Mouse (Mus musculus): Measurements from ENCODE around the gene Dpagt1.

Gene Dpagt1

DNA sequence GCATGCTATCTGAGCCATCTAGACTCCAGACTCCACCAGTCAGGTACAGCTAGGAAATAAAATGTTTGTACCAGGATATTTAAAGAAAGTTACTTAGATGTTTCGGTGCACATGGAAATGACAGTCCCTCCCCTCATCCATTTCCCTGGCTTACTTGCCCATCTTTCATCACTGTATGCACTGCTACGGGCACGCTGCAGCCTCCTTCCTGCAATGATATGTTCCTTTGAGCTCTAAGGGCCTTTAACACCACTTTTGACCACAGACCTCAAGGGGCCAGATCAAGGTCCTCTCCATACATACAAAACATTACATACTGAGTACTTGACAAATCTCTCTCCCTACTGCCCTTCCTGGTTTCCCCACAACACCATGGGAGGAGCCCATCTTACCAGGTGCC lies 11.1 kb downstream of the Dpagt1 start:
- CTCF ChIA-PET, result no interaction called here

DNA sequence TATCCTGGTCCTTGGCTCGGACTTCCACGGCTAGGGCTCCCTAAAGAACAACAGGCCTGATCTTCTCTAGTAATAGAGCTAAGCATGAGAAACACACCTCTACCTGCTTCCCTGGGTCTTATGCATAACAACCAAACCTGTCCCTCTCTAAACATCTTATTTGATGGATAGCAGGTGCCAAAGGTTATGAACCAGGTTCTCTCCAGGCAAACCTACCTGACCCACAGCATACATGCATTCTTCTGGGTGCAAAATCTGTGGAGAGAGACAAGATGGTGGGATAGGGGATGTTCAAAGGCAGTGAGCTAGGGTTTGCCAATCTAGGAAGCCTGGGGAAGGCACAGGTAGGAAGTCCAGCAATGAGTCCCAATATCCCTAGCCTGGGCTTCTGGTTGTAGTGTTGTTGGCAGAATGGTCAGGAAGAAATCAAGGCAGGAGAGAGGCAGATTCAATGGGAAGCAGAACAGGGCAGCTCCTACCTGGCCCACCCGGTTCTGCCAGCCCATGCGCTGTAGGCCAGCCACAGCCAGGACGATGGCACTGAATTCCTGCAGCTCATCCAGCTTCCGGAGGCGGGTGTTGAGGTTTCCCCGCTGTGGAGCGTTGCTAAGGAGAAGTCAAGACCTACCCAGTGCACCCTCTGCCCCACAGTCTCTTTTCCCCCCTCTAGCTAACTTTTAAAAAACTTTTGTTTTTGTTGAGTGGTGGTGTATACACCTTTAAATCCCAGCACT lies 11.8 kb downstream of the Dpagt1 start:
- CTCF ChIA-PET, result no interaction called here

DNA sequence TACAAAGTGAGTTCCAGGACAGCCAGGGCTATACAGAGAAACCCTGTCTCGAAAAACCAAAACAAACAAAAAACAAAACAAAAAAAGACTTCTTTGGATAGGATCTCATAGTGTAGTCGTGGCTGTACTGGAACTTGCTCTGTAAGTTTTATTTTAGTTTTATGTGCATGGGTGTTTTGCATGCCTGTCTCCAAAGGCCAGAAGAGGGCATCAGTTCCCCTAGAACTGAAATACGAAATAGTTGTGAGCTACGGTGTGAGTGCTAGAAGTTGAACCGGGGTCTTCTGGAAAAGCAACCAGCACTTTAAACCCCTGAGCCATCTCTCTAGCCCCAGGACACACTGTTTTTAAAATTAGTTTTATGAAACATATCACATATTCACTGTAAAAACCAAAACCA lies 12.8 kb downstream of the Dpagt1 start:
- CTCF ChIA-PET, result interaction anchor here (0.6 kb wide), 2 partner anchors 47 to 320 kb away, joined by 4 read pairs; no protein-coding TSS in a partner anchor

DNA sequence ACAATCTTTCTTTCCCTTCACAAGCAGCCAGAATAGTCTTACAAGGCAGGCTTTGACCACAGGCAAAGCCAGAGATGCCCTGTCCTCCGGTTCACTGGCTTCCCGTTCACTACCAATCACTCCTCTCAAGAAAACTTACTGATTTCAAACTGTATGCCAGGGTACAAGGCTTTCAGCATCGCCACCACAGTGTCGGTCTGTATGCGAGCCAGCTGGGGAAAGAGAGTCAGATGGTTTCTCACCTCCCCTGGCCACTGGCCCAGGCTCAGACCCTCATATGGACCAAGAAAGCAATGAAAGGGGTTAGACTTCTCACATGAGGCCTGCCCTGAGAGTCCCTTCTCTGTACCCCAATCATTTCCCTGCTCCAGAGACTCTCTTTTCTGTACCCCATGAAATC lies 15.7 kb downstream of the Dpagt1 start:
- CTCF ChIA-PET, result no interaction called here

DNA sequence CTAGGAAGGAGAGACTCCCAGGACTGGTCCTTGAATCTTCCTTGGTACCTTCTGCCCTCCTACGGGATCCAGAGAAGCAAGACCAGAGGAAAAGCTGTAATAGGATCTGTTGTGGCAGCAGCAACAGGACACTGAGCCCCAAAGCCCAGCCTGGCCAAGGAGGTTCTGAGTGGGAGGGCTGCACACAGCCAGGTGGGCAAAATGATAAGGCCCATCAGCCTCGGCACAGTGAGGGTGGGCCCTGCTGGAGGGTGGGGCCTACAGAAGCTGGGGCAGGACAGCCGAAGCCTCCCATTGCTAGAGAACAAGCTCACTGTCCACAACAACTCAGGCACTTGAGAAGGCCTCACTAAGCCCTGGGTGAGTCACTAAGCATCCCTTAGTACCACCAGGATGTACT lies 16.4 kb downstream of the Dpagt1 start:
- CTCF ChIA-PET, result no interaction called here

DNA sequence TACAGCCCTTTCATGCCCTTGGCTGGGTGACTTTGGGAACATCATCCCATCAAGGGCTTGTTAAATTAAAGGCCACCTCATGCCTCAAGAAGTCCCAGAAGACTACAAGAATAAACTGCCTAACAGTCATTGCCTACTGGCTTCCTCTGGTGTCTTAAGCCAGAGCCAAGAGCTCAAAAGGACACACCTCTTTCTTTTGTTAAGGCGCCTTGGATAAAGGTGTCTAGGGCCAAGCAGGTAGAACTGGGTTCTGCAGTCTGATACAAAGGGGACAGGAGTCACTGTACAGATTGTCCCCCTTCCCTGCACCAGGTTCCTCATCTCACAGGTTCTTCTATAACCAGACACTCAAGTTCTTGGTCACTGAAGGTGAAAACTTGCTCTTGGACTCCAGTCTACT lies 16.8 kb downstream of the Dpagt1 start:
- CTCF ChIA-PET, result no interaction called here

DNA sequence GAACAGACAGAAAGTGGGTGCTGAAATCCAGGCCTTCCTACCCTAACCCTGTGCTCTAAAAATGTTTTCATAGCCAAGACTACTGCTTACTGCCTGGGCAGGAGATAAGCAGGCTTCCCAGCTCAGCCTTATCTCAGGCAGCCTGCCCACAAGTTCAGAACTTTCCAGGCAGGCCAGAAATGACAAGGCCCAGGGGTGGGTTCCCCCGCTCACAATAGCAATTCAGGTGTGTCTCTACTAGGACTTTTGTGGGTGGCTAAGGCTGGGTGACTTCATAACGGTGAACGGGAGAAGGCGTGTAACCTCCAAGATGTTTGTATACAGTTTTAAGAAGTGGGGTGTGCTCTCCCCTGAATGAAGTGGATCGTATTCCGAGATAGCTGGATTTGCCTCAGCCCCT lies 17.5 kb downstream of the Dpagt1 start:
- CTCF ChIA-PET, result no interaction called here

DNA sequence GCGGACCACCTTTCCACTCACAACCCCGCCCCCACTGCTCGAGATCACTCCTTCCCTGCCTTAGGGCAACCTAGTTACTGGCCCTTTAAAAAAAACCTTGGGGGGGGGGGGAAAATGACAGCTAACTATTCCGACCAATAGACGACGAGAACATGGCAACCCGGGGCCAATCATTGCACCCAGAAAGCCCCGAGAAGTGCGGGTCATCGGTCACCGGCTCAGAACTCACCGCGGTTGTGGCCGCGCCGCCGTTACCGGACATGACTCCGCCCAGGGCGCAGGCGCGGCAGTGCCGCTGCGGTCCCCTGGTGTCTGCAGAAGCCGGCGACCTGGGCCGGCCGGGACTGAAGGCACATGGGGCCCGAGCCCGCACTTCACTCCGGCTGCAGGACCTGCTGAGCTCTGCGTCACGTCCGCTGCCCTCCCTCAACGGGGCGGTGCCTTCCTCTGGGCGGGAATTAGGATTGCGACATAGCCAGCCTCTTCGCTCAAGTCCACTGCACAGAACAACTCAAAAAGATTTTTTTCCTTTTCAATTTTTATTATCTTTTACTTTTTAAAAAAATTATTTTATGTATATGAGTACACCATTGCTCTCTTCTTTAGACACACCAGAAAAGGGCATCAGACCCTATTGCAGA lies 18.1 kb downstream of the Dpagt1 start, which contains the start of gene Hmbs:
Gene Hmbs, minus strand, starts transcription at position 448 of the 641 bp plus-strand sequence.
- CTCF ChIA-PET, result interaction anchor here (0.5 to 0.6 kb wide), 2 partner anchors 169 to 324 kb away, joined by 3 read pairs; no protein-coding TSS in a partner anchor

DNA sequence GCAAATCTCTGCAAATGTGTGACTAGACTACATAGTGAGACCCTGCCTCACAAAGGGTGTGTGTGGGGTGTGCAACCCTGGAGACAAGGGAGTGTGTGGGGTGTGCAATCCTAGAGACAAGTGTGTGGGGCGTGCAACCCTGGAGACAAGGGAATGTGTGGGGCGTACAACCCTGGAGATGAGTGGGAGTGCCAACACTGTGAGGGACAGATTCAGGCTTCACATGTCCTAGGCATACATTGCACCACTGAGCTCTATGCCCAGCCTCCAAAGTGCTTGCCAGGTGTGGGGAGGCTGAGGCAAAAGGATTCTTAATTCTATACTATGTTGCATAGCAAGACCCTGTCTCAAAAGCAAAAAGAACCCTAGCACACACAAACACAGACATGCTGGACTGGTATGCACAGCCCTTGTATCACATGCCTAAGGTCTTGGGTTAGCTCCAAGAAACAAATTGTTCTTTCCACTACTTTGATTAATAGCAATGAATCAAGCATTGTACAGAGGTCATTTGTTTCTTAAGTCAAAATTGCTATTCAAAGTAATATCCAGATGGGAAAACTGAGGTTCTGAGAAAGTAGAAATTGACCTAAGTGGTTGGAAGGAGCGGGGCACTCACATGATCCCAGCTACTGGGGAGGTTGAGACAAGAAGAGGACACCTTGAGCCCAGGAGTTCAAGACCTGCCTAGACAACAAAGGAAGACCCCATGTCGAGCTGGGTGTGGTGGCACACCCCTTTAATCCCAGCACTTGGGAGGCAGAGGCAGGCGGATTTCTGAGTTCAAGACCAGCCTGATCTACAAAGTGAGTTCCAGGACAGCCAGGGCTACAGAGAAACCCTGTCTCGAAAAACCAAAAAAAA lies 20.0 kb downstream of the Dpagt1 start:
- CTCF ChIA-PET, result no interaction called here

DNA sequence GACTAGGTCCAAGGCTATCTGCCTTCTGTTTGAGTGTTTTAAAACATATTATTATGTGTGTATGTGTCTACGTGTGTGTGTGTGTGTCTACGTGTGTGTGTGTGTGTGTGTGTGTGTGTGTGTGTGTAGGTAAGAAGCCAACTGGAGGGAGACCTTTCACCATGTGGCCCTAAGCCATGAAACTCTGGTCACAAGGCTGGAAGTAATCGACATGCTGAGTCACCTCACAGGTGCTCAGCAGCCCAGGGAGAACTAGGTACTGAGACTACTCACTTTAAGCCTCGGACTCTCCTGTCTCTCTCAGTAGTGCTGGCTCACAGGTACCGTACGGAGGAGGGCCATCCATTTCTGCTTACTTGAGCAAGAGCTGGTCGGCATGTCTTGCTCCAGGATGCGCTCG lies 21.3 kb downstream of the Dpagt1 start:
- CTCF ChIA-PET, result interaction anchor here (1.1 kb wide), 1 partner anchor 20 kb away, joined by 3 read pairs; no protein-coding TSS in a partner anchor

DNA sequence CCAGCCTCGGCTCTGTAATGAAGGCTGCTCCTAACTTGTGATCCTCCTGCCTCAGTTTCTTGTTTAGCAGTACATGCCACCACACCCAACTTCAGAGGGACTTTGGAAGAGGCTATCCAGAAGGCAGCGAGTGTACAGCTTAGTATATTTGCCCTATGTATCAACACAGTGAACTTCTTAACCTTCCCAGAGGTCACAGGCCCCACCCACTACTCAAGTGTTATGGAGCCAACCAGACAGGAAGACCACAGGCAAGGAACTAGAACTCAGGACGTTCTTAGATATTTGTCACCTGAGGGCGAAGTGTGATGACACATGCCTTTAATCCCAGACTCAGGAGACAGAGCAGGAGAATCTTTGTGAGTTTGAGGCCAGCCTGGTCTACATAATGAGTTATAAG lies 21.8 kb downstream of the Dpagt1 start:
- CTCF ChIA-PET, result interaction anchor here (0.8 to 1.1 kb wide), 2 partner anchors 21 to 27 kb away, joined by 3 read pairs; no protein-coding TSS in a partner anchor

DNA sequence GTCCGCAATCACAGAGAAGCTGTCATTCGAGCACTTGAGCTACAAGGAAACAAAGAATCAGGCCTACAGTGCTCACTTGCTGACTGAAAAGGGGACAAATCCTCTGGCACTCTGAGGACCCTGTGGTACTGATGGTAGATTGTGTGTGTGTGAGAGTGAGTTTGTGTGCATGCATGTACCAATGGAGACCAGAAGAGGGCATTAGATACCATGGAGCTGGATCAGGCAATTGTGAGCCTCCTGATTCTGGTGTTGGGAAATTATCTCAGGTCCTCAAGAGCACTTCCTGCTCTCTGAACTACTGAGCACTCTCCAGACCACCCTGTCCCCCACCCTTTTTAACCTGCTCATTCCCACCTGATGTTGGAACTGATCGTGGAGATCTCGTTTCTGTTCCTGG lies 22.7 kb downstream of the Dpagt1 start:
- CTCF ChIA-PET, result interaction anchor here (0.7 to 0.8 kb wide), 2 partner anchors 28 to 361 kb away, joined by 3 read pairs; no protein-coding TSS in a partner anchor

DNA sequence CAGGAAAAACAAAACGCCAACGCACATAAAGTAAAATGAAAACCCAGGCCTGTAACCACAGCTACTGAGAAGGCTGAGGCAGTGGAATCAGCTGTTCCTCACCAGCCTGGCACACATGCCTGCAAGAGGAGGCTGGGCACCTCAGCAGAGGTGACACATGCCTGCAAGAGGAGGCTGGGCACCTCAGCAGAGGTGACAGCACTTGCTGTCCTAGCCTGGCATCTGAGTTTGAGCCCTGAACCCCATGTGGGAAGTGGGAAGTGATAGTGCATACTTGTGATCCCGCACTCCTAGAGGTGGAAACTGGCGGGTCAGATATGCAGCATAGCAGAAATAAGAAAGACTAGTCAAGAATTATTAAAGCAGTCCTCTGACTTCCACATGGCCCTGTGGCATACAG lies 25.6 kb downstream of the Dpagt1 start:
- CTCF ChIA-PET, result interaction anchor here (0.7 to 0.8 kb wide), 2 partner anchors 83 to 228 kb away, joined by 3 to 5 read pairs; partner anchors contain the start of gene Nlrx1

DNA sequence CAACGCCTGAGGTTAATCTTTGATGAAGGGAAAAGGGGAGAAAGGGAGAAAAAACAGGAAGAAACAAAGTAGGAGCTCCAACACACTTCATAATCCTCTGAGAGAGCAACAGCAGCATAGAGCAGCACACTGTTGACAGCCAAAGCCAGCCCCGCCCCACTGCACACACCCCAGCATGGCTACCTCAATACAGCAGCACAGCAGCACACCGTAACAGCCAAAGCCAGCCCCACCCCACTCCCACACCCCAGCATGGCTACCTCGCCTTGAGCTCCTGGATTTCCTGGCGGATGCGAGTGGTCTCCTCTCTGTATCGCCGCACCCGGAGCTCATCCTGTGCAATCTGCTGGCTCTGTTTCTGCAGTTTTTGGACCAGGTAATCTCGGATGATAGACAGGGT lies 26.5 kb downstream of the Dpagt1 start:
- CTCF ChIA-PET, result no interaction called here

DNA sequence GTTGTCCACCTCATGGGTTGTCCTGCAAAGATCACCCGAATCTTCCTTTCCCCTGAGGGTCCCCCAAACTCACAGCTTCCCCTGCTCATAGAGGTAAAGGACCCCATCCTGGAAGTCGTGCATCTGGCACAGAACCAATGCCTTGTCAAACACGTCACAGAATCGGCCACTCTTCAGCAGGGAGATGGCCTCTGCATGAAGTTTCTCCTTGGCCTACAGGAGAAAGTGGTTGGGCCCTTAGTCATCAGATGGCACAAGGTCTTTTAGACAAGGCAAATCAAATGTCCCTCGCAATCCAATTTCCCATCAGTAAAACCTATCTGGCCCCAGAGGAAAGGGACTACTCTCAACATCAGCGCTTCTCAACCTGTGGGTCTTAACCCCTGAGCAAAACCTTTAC lies 27.3 kb downstream of the Dpagt1 start:
- CTCF ChIA-PET, result interaction anchor here (0.6 kb wide), 1 partner anchor 424 kb away, joined by 7 read pairs; no protein-coding TSS in a partner anchor

DNA sequence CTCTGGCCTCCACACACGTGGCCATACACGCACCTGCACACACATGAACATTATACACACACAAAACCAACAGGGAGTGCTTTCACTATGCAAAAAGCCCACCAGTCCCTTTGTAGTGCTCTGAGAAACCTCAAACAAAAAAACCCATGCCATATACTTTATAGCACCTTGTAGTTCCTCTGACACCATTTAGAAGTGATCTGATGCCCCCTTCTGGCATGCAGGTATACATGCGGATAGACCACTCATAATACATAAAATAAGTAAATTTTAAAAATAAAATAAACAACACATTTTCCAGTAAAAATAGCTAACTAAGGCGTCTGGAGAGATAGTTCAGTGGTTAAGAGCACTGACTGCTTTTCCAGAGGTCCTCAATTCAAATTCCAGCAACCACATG lies 31.4 kb downstream of the Dpagt1 start:
- CTCF ChIA-PET, result no interaction called here

DNA sequence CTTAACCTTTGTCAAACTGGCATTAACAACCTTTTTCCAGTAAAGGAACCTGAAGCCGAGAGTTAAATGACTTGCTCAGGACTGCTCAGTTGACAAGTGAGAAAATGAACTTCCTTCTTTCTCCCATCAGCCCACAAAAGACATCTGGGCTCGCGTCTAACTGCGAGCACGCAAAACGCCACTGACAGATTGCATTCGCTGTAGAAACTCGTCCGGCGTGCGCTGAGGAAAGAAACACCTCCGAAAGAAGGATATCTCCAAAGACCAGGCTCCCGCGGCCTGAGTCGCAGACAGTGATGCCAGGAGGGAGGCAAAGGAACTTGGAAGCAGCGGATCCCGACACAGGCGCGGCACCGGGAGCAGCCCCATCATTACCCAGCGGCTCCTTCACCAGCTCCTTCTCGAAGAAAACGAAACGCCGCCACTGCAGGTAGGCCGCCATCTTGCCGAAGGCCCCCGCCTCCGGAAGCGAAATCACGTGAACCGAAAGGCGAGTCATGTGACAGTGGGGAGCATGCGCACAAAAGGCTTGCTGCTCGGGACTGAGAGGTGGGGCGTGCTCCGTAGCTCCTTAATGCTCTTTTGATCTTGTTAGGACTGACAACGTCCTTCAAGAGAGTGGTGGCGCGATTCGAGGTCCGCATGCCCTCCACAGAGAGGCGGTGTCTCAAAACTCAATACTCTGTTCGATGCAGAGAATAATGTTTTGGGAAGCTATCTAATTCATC lies 35.5 kb downstream of the Dpagt1 start, which contains the start of gene Vps11:
Gene Vps11, minus strand, starts transcription at position 481 of the 728 bp plus-strand sequence.
- CTCF ChIA-PET, result interaction anchor here (0.7 to 1.6 kb wide), 3 partner anchors 19 to 294 kb away, joined by 3 to 4 read pairs (median 3); no protein-coding TSS in a partner anchor

DNA sequence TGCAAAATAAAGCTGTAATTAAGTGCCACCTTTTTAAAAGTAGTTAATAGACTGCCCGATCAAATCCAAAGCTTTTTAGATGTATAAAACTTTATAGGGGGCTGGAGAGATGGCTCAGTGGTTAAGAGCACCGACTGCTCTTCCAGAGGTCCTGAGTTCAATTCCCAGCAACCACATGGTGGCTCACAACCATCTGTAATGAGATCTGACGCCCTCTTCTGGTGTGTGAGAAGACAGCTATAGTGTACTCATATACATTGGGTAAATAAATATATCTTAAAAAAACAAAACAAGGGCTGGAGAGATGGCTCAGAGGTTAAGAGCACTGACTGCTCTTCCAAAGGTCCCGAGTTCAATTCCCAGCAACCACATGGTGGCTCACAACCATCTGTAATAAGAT lies 36.1 kb downstream of the Dpagt1 start:
- CTCF ChIA-PET, result interaction anchor here (0.7 to 1.6 kb wide), 4 partner anchors 18 to 295 kb away, joined by 3 to 4 read pairs (median 4); no protein-coding TSS in a partner anchor

DNA sequence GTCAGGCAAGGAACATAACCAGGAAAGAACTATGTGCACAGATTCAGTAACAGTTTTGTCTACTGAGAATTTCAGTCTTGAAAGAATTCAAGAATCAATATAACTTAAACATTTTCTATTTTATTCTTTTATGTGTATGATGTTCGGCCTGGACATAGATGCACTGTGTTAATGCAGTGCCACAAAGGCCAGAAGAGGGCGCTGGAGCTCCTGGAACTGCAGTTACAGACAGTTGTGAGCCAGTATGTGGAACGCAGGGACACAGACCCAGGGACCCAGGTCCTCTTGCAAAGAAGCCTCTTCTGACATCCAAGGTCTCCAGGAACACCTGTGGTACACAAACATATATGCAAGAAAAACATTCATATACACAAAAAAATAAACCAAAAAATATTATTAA lies 38.7 kb downstream of the Dpagt1 start:
- CTCF ChIA-PET, result no interaction called here

DNA sequence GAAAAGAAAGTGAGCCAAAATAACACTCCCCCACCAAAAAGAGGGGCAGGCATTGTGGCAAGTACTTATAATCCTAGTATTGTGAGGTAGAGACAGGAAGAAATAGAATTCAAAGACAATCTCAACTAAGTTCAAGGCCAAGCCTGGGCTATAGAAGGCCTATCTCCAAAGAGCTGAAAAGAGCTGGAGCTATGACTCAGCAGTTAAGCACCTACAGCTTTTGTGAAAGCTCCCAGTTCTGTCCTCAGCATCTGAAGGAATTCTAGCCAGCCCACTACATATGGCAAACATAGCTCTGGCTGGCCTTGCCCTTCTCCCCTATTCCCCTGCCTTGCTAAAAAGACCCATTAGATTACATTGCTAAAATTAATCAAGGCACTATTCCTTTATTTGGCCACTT lies 47.6 kb downstream of the Dpagt1 start:
- CTCF ChIA-PET, result no interaction called here

DNA sequence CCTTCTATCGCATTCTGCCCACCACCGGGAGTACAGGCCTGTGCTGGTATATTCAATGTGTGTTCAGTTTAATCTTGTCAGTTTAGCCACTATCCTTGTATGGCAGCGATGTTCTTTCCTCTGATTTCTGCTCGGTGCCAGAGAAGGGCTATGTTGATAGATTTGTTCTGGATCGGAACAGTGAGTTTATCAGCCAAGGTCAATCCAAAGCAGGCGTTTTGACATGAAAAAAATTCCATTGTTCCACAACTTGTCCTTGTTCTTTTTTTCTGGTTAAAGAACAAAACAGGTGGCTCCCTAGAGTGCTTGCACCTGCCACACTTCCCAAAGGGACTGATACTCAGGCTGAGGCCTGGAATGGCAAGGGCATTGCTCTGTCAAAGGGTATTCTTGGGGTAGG lies 50.3 kb downstream of the Dpagt1 start:
- CTCF ChIA-PET, result no interaction called here
